Mouse (Mus musculus): ENCODE results near the gene Slc15a2. TPM values are rescaled to one million over a fixed set of nuclear protein-coding genes. Genes with fewer than 3 reads are reported as not detected.

Slc15a2 gene
- polyA plus RNA-seq, 1 experiment from 2014 or later: 12.7 TPM

GRCm38 (mm10) chr16:36771703-36772102 is 13.1 kb downstream of the Slc15a2 start:
- Histone ChIP-seq H3K27me3 (replicated peaks; ENCODE audit: control insufficient read depth, insufficient read depth, low read length) (no peaks in the 10 kb centered on the region), H3K27ac (ENCODE audit: low read length) (no peak overlapping the region), H3K4me2 (ENCODE audit: low read length) (no peak overlapping the region), H3K9ac (replicated peaks; ENCODE audit: low read depth, low read length) (no peak overlapping the region), H3K4me3 (replicated peaks; ENCODE audit: low read length) (no peak overlapping the region), H3K36me3 (ENCODE audit: control insufficient read depth, insufficient read depth) (no peaks in the 10 kb centered on the region), H3K9me3 (ENCODE audit: control insufficient read depth, low read length) (no peaks in the 10 kb centered on the region), H3K4me1 (replicated peaks; ENCODE audit: control insufficient read depth, insufficient read depth, low read length) (peaks cover 7% of the 10 kb centered on the region)
- WGBS: 91% methylated on average over 3 of the region's 3 CpGs
- ATAC-seq: no peak

- Histone ChIP-seq H3K9ac (replicated peaks; ENCODE audit: low read depth, low read length) (no peak overlapping the region), H3K4me2 (ENCODE audit: low read length) (no peak overlapping the region), H3K4me3 (replicated peaks; ENCODE audit: low read length) (no peak overlapping the region), H3K9me3 (ENCODE audit: control insufficient read depth, low read length) (no peaks in the 10 kb centered on the region), H3K4me1 (replicated peaks; ENCODE audit: control insufficient read depth, insufficient read depth, low read length) (peaks cover 7% of the 10 kb centered on the region), H3K27me3 (replicated peaks; ENCODE audit: control insufficient read depth, insufficient read depth, low read length) (no peaks in the 10 kb centered on the region), H3K27ac (ENCODE audit: low read length) (peak overlapping the region; percentile 31), H3K36me3 (ENCODE audit: control insufficient read depth, insufficient read depth) (no peaks in the 10 kb centered on the region)
- 52% methylated on average over 2 of the region's 2 CpGs for WGBS
- peak; percentile 37 for ATAC-seq
Measured at GRCm38 (mm10) chr16:36771244-36771643, 13.5 kb downstream of the Slc15a2 start.

GRCm38 (mm10) chr16:36770830-36771229 is 13.9 kb downstream of the Slc15a2 start:
- no peak overlapping the region for H3K4me3 ChIP-seq (replicated peaks; ENCODE audit: low read length)
- no peak overlapping the region for H3K4me2 ChIP-seq (ENCODE audit: low read length)
- H3K4me1 ChIP-seq (replicated peaks; ENCODE audit: control insufficient read depth, insufficient read depth, low read length): peaks cover 6% of the 10 kb centered on the region
- ATAC-seq: peak; percentile 84
- H3K9me3 ChIP-seq (ENCODE audit: control insufficient read depth, low read length): no peaks in the 10 kb centered on the region
- no peaks in the 10 kb centered on the region for H3K27me3 ChIP-seq (replicated peaks; ENCODE audit: control insufficient read depth, insufficient read depth, low read length)
- no peaks in the 10 kb centered on the region for H3K36me3 ChIP-seq (ENCODE audit: control insufficient read depth, insufficient read depth)
- no peak overlapping the region for H3K9ac ChIP-seq (replicated peaks; ENCODE audit: low read depth, low read length)
- H3K27ac ChIP-seq (ENCODE audit: low read length): peak overlapping the region; percentile 31
- 15% methylated on average over 4 of the region's 4 CpGs for WGBS

GRCm38 (mm10) chr16:36770191-36770771 is 14.5 kb downstream of the Slc15a2 start:
- H3K27ac ChIP-seq (ENCODE audit: low read length): peak overlapping the region; percentile 33; the same call in 1 of the 2 replicates
- peak; percentile 58; the same call in 1 of the 2 replicates for ATAC-seq
- 62% methylated on average over 8 of the region's 13 CpGs for WGBS
- H3K27me3 ChIP-seq (replicated peaks; ENCODE audit: control insufficient read depth, insufficient read depth, low read length): no peaks in the 10 kb centered on the region
- H3K4me2 ChIP-seq (ENCODE audit: low read length): no peak overlapping the region
- H3K36me3 ChIP-seq (ENCODE audit: control insufficient read depth, insufficient read depth): no peaks in the 10 kb centered on the region
- H3K9ac ChIP-seq (replicated peaks; ENCODE audit: low read depth, low read length): no peak overlapping the region
- peaks cover 4% of the 10 kb centered on the region; the same call in 1 of the 2 replicates for H3K4me1 ChIP-seq (replicated peaks; ENCODE audit: control insufficient read depth, insufficient read depth, low read length)
- no peak overlapping the region for H3K4me3 ChIP-seq (replicated peaks; ENCODE audit: low read length)
- no peaks in the 10 kb centered on the region for H3K9me3 ChIP-seq (ENCODE audit: control insufficient read depth, low read length)

GRCm38 (mm10) chr16:36751979-36752378 is 32.8 kb downstream of the Slc15a2 start:
- H3K4me3 ChIP-seq (replicated peaks; ENCODE audit: low read length): no peak overlapping the region
- no peaks in the 10 kb centered on the region for H3K4me1 ChIP-seq (replicated peaks; ENCODE audit: control insufficient read depth, insufficient read depth, low read length)
- no peak overlapping the region for H3K4me2 ChIP-seq (ENCODE audit: low read length)
- no peaks in the 10 kb centered on the region for H3K36me3 ChIP-seq (ENCODE audit: control insufficient read depth, insufficient read depth)
- WGBS: 97% methylated on average over 3 of the region's 3 CpGs
- H3K9ac ChIP-seq (replicated peaks; ENCODE audit: low read depth, low read length): no peak overlapping the region
- no peak overlapping the region for H3K27ac ChIP-seq (ENCODE audit: low read length)
- H3K27me3 ChIP-seq (replicated peaks; ENCODE audit: control insufficient read depth, insufficient read depth, low read length): no peaks in the 10 kb centered on the region
- ATAC-seq: no peak
- no peaks in the 10 kb centered on the region for H3K9me3 ChIP-seq (ENCODE audit: control insufficient read depth, low read length)

GRCm38 (mm10) chr16:36747767-36748166 is 37.0 kb downstream of the Slc15a2 start:
- Histone ChIP-seq H3K27ac (ENCODE audit: low read length) (no peak overlapping the region), H3K4me3 (replicated peaks; ENCODE audit: low read length) (no peak overlapping the region), H3K9ac (replicated peaks; ENCODE audit: low read depth, low read length) (no peak overlapping the region), H3K27me3 (replicated peaks; ENCODE audit: control insufficient read depth, insufficient read depth, low read length) (no peaks in the 10 kb centered on the region), H3K4me1 (replicated peaks; ENCODE audit: control insufficient read depth, insufficient read depth, low read length) (no peaks in the 10 kb centered on the region), H3K36me3 (ENCODE audit: control insufficient read depth, insufficient read depth) (no peaks in the 10 kb centered on the region), H3K4me2 (ENCODE audit: low read length) (no peak overlapping the region), H3K9me3 (ENCODE audit: control insufficient read depth, low read length) (no peaks in the 10 kb centered on the region)
- no peak for ATAC-seq
- 82% methylated on average over 2 of the region's 2 CpGs for WGBS

GRCm38 (mm10) chr16:36747068-36747467 is 37.7 kb downstream of the Slc15a2 start:
- Histone ChIP-seq H3K4me1 (replicated peaks; ENCODE audit: control insufficient read depth, insufficient read depth, low read length) (no peaks in the 10 kb centered on the region), H3K4me2 (ENCODE audit: low read length) (no peak overlapping the region), H3K36me3 (ENCODE audit: control insufficient read depth, insufficient read depth) (no peaks in the 10 kb centered on the region), H3K9me3 (ENCODE audit: control insufficient read depth, low read length) (no peaks in the 10 kb centered on the region), H3K27me3 (replicated peaks; ENCODE audit: control insufficient read depth, insufficient read depth, low read length) (no peaks in the 10 kb centered on the region), H3K9ac (replicated peaks; ENCODE audit: low read depth, low read length) (no peak overlapping the region), H3K4me3 (replicated peaks; ENCODE audit: low read length) (no peak overlapping the region), H3K27ac (ENCODE audit: low read length) (no peak overlapping the region)
- no peak for ATAC-seq
- 82% methylated on average over 4 of the region's 4 CpGs for WGBS

GRCm38 (mm10) chr16:36743580-36743979 is 41.2 kb downstream of the Slc15a2 start:
- no peak overlapping the region for H3K4me2 ChIP-seq (ENCODE audit: low read length)
- H3K4me3 ChIP-seq (replicated peaks; ENCODE audit: low read length): no peak overlapping the region
- H3K27me3 ChIP-seq (replicated peaks; ENCODE audit: control insufficient read depth, insufficient read depth, low read length): no peaks in the 10 kb centered on the region
- H3K4me1 ChIP-seq (replicated peaks; ENCODE audit: control insufficient read depth, insufficient read depth, low read length): no peaks in the 10 kb centered on the region
- H3K9ac ChIP-seq (replicated peaks; ENCODE audit: low read depth, low read length): no peak overlapping the region
- no peaks in the 10 kb centered on the region for H3K36me3 ChIP-seq (ENCODE audit: control insufficient read depth, insufficient read depth)
- no peaks in the 10 kb centered on the region for H3K9me3 ChIP-seq (ENCODE audit: control insufficient read depth, low read length)
- no peak overlapping the region for H3K27ac ChIP-seq (ENCODE audit: low read length)
- WGBS: 93% methylated on average over 8 of the region's 8 CpGs
- ATAC-seq: no peak

GRCm38 (mm10) chr16:36739404-36739930 is 45.3 kb downstream of the Slc15a2 start:
- Histone ChIP-seq H3K27me3 (replicated peaks; ENCODE audit: control insufficient read depth, insufficient read depth, low read length) (no peaks in the 10 kb centered on the region), H3K27ac (ENCODE audit: low read length) (no peak overlapping the region), H3K4me2 (ENCODE audit: low read length) (no peak overlapping the region), H3K4me3 (replicated peaks; ENCODE audit: low read length) (no peak overlapping the region), H3K9me3 (ENCODE audit: control insufficient read depth, low read length) (no peaks in the 10 kb centered on the region), H3K9ac (replicated peaks; ENCODE audit: low read depth, low read length) (no peak overlapping the region), H3K4me1 (replicated peaks; ENCODE audit: control insufficient read depth, insufficient read depth, low read length) (no peaks in the 10 kb centered on the region), H3K36me3 (ENCODE audit: control insufficient read depth, insufficient read depth) (no peaks in the 10 kb centered on the region)
- WGBS: 36% methylated on average over 4 of the region's 4 CpGs
- ATAC-seq: no peak

GRCm38 (mm10) chr16:36735421-36735820 is 49.3 kb downstream of the Slc15a2 start:
- Histone ChIP-seq H3K27me3 (replicated peaks; ENCODE audit: control insufficient read depth, insufficient read depth, low read length) (no peaks in the 10 kb centered on the region), H3K27ac (ENCODE audit: low read length) (no peak overlapping the region), H3K9me3 (ENCODE audit: control insufficient read depth, low read length) (no peaks in the 10 kb centered on the region), H3K36me3 (ENCODE audit: control insufficient read depth, insufficient read depth) (no peaks in the 10 kb centered on the region), H3K4me2 (ENCODE audit: low read length) (no peak overlapping the region), H3K9ac (replicated peaks; ENCODE audit: low read depth, low read length) (no peak overlapping the region), H3K4me3 (replicated peaks; ENCODE audit: low read length) (no peak overlapping the region), H3K4me1 (replicated peaks; ENCODE audit: control insufficient read depth, insufficient read depth, low read length) (no peaks in the 10 kb centered on the region)
- 81% methylated on average over 3 of the region's 3 CpGs for WGBS
- ATAC-seq: no peak

All from forebrain, embryonic 16.5 days (tissue).